Mouse (Mus musculus): ENCODE results near the gene Olfr668.

Olfr668 gene

GRCm38 (mm10) chr7:104927957-104928356 is at the start of gene Olfr668:
Gene Olfr668 (minus strand): TSS chr7:104928057.
- 76% methylated on average over 1 of the region's 1 CpGs for WGBS

- 58% methylated on average over 2 of the region's 2 CpGs for WGBS
These were observed 44.6 kb upstream of the Olfr668 start for GRCm38 (mm10) chr7:104972507-104972906.

- WGBS, result 47% methylated on average over 1 of the region's 1 CpGs
These were observed 34.7 kb upstream of the Olfr668 start, which contains the start of gene Olfr670 for GRCm38 (mm10) chr7:104962520-104962919. Gene Olfr670 (minus strand): TSS chr7:104962620.

- WGBS, result 95% methylated on average over 16 of the region's 16 CpGs
These were observed 22.4 kb upstream of the Olfr668 start for GRCm38 (mm10) chr7:104950234-104950633.

GRCm38 (mm10) chr7:104933940-104934339 is 6.1 kb upstream of the Olfr668 start, which contains the start of gene Olfr669:
Gene Olfr669 (plus strand): TSS chr7:104934240.
- 90% methylated on average over 1 of the region's 1 CpGs for WGBS

- 85% methylated on average over 1 of the region's 1 CpGs for WGBS
These were observed 6.5 kb downstream of the Olfr668 start, which contains the start of gene Olfr667 for GRCm38 (mm10) chr7:104921382-104921781. Gene Olfr667 (minus strand): TSS chr7:104921482.

GRCm38 (mm10) chr7:104895852-104896251 is 32.0 kb downstream of the Olfr668 start, which contains the start of gene Olfr666:
Gene Olfr666 (minus strand): TSS chr7:104895952.
- 93% methylated on average over 2 of the region's 2 CpGs for WGBS

GRCm38 (mm10) chr7:104877731-104878130 is 50.1 kb downstream of the Olfr668 start, which contains the start of gene Olfr665:
Gene Olfr665 (plus strand): TSS chr7:104878031.
- 54% methylated on average over 1 of the region's 1 CpGs for WGBS
